Mouse (Mus musculus) layer of hippocampus, adult 8-10 months (tissue): ENCODE data around the gene Pcbp1. TPM values are rescaled to one million over a fixed set of nuclear protein-coding genes. Genes with fewer than 3 reads are reported as not detected.
"Not testable (repeated sequence)": the region's sequence is repeated elsewhere in the genome, so short reads cannot be mapped to it uniquely, and the experiment has no call there.

Experiments used
- DNase-seq, 2 experiments: peaks; one replicate each; pipeline ENCODE4 v3.0.0; 2022; ENCODE audit warnings: low spot score in 2 of 2
- total RNA-seq, 4 experiments: library from RNA; stranded (reverse); gene quantifications; 2 replicates each; pipeline ENCODE4 v1.2.4; 2022

Gene Pcbp1
- 100 to 1,000 TPM; 172 to 184 (median 178) TPM for total RNA-seq

DNA sequence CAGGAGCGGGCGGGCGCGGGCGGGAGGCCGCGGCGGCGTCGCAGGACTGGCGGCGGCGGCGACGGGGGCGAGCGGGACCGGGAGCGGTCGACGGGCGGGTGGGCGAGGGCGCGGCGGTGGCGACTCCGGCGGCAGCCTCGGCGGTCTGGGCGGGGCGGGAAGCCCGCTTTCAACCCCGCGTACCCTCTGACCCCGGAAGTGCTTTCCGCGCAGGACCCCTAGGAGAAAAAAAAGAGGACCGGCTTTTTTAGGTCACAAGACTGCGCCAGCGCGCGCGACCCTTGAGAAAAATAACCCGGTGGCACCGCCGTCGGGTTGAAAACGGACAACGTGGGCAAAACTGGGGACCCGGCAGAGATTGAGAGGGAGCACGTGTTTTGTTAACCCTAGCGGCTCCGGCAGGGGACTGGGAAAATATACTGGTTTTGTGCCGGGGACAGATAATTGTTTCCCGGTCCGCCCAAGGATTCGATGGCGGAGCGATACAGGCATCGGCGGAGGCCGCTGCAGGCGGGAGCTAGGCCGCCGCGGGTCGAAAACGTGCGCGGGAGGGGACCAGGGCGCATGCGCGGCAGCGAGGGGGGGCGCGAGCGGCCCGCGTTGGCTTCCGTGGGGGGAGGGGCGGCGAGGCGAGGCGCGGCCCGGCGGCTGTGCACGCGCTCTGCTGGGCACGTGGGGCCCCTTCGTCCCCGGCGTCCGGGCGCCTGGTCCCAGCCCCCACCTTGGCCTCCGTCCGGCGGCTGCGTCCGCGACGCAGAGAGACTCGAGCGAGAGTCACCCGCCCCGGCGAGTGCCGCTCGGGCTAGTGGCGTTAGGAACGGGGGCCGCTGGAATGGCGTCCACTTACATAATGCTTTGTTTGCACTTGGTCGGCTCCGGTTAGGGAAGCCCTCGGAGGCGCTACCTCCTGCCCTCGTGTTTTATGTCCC is at the start of gene Pcbp1:
Pcbp1 (minus strand) TSS at position 290 of the 929 bp plus-strand sequence.
- peak; percentile 90 to 95 for DNase-seq

DNA sequence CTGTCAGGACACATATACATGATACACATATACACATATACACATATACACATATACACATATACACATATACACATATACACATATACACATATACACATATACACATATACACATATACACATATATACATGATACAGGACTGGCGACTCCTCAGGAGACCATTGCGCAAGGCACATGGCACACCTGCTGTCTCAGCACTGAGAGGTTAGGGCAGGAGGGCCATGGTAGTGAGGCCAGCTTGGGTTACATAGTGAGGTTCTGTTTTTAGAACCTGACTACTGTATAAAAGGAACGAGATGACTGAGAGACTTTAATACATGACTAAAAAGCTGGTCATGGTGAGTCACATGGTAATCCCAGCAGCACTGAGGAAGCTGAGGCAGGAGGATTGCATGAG is 48.4 kb upstream of the Pcbp1 start:
- DNase-seq: no peak

DNA sequence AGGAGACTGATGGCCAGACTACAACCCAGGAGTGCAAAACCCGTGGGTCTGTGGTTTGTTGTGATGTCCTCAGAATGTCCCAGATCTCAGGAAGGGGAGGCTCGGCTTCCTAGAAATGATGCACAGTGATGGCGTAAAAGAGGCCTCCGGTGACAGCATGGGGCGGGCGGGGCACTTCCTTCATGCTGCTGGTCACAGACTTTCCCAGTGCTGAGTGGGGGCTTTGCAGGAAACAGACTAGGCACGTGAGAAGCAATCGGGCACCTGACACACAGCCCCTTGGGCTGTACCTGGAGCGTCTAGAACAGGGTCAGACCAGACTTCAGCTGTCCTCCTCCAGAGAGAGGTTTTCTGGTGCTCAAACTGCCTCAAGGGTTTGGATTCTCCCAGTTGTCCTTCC is 44.7 kb upstream of the Pcbp1 start:
- no peak for DNase-seq

- DNase-seq: no peak
Measured at GRCm38 (mm10) chr6:86569461-86569820, 43.3 kb upstream of the Pcbp1 start.

GRCm38 (mm10) chr6:86568816-86569460 is 42.8 kb upstream of the Pcbp1 start:
- DNase-seq: no peak

- no peak for DNase-seq
Measured at GRCm38 (mm10) chr6:86565782-86566181, 39.7 kb upstream of the Pcbp1 start.

GRCm38 (mm10) chr6:86557182-86557581 is 31.1 kb upstream of the Pcbp1 start:
- DNase-seq: not testable (repeated sequence)

GRCm38 (mm10) chr6:86556345-86557058 is 30.4 kb upstream of the Pcbp1 start:
- no peak for DNase-seq

GRCm38 (mm10) chr6:86550587-86550986 is 24.5 kb upstream of the Pcbp1 start:
- DNase-seq: no peak

DNA sequence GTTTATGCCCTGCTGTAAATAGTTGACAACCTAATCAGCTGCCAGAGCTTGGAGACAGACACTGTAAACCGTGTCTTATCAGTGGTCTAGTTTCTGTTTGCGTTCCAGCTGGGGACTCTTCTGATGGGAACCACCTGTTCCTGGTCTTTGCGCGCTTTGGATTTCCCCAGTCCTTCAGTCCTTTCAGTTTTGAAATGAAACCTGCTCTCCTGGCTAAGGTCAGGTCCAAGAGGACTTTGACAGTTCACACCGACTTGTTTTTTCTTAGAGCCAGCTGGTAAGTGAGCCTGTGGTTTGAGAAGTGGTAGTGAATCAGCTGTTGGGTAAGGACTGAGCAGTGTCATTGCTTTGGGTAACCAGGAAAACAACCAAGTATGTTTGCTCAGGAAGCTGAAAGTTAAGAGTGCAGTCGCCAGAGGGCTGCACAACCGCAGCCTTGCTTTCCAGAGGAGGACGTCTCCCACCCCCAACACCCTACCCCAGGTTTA is 21.8 kb upstream of the Pcbp1 start:
- no peak for DNase-seq

DNA sequence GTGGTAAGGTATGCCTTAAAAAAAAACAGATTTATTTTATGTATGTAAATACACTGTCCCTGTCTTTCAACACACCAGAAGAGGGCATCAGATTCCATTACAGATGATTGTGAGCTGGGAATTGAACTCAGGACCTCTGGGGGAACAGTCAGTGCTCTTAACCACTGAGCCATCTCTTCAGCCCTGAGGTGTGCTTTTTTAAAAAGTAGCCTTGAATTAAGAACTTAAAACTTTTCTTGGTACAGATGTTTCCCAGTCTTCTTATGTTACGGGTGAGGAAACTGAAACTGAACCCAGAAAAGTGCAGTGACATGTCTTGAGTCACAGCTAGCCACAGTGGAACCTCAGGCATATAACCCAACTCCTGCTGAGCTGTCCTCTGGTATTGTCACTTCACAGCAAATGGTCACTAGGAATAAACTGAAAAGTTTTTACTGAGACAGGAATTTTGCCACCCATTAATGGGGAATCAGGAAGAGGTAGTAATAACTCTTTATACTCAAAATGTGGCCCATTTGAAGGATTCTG is 21.2 kb upstream of the Pcbp1 start:
- no peak for DNase-seq

DNA sequence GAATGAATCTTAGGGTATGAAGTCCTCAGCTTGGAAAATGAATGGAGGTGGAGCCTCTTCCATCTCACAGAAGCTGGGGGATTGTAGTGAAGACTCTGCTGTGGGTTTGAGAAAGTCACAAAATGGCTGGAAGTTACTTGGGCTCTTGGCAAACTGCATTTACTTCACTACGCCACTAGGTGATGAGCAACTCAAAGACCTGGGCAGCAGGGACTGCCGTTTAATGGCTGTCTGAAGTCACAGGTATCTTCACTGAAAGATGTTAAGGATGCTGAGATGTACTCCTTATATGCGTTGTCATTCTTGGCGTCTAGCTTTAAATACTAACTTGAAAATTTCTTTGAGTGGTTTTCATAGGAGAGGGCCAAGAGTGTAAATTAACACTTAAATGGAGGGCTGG is 19.1 kb upstream of the Pcbp1 start:
- no peak for DNase-seq

DNA sequence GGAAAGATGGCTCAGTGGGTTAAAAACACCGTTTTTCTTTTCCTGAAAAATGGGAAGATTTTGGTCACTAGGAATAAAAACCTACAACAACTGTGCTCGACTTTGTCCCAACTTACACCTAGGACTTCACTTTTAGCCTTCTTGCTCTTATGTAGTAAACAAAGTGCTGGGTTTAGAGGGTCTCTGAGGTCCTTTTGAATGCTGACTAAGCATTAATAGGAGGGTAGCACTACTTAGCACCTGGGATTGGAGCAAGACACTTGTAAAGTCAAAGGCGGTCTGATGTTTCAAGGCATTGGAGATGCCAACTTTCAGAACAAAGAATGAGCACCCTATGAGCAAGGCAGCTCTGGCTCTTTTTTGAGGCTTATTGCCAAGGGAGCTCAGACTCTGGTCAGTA is 17.7 kb upstream of the Pcbp1 start:
- no peak for DNase-seq

DNA sequence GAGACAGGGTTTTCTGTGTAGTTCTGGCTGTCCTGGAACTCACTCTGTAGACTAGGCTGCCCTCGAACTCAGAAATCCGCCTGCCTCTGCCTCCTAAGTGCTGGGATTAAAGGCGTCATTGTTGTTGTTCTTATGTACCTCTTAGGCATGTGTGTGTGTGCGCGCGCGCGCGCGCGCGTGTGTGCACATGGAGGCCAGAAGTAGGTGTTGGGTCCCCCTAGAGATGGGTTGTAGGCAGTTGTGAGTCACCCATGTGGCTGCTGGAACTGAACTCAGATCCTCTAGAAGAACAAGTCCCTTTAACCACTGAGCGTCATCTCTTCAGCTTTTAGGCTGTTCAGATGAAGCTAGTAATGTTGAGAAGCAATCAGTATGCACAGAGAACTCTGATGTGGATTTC is 16.9 kb upstream of the Pcbp1 start:
- DNase-seq: no peak

DNA sequence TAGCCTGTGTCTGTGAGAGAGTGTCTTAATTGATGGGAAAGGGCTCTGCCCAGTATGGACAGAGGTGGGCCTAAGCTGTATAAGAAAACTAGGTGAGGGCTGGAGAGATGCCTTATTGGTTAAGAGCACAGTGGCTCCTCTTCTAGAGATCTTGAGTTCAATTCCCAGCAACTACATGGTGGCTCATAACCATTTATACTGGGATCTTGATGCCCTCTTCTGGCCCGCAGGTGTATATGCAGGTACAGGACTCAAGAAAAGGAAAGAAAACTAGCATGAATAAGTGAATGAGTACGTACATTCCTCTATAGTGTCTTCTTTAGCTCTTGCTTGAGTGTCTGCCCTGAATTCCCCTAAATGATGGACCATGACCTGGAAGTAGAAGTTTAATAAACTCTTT is 15.5 kb upstream of the Pcbp1 start:
- no peak for DNase-seq

GRCm38 (mm10) chr6:86528451-86528785 is 2.3 kb upstream of the Pcbp1 start:
- DNase-seq: no peak

GRCm38 (mm10) chr6:86527766-86528450 is 1.8 kb upstream of the Pcbp1 start:
- no peak for DNase-seq

DNA sequence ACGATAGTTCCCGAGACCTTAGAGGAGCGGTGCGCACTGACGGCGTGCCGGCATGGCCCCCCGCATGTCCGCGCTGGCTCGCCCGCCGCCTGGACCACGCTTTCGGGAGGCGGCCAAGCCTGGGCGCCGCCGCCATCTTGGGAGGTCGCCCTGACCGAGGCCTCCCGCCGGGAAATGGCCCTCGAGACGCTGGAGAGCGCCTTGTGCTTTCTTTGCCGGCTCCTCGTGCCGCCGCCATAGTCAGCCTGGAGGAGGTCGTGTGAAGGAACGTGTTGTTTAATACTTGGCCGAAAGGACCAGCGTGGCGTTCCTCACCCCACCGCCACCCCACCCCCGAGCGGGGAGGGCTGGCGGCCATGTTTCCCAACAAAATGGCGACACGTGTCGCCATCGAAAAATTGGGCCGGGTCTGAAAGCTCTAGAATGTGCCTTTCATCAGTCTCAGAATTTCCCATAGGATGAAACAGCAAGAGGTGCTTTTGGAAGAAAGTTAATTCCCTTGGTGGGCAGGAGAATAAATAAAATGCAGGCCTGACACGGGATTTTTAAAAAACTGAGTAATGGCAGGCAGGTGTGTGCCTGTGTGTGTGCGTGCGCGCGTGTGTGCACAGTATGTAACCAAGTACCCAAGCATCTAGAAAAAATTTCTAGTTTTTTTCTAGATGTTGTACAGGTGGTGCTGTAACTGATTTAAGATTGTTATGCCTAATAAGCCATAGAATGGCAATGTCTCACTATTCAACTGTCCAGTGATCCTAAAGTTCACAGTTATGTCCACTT is 1.0 kb upstream of the Pcbp1 start:
- no peak for DNase-seq

DNA sequence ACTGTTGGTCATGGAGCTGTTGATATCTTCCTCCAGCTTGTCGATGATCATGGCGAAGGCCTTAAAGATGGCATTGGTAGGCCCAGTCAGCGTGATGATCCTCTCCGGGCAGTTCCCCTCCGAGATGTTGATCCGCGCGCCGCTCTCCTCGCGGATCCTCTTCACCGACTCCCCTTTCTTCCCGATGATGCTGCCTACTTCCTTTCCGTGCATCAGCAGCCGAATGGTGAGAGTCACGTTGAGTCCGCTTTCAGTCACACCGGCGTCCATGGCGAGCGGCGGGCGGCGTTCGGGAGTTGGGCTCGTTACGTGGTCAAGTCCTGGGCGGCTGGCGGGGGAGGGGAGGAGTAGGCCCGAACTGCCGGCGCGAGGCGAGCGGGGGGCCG is 482 bp downstream of the Pcbp1 start:
- peak; percentile 66 to 75 for DNase-seq

- peak; percentile 27 to 38 for DNase-seq
Measured at GRCm38 (mm10) chr6:86524879-86525645, 1.1 kb downstream of the Pcbp1 start.
